Mouse (Mus musculus): ENCODE measurements around the gene Ralgds.

DNA sequence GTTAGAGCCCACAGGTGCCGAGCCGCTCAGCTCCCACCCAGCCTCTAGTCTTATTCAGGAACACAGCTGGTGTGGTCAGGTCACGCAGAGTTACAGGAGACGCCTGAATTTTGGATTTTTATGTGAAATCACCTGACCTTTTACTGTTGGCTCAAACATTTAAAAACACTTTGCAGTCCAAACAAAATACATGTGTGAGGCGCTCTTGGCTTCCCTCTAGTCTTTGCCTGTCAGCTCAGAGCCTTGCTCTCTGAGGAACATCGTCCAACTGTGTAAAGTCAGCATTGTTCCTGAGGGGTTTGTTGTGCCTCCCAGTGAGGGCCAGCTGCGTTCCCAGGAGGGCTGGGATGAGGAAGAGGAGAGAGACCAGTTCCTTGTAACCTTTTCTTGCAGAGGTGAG is 17.4 kb downstream of the Ralgds start:
- TF ChIP-seq POLR2A (IDR thresholded peaks at IDR 0.05; ENCODE audit: borderline replicate concordance, control insufficient read depth, low read depth, low read length) (no peak), CTCF (IDR thresholded peaks at IDR 0.05; ENCODE audit: control insufficient read depth, insufficient read depth, low read length) (no peak)

Measured in bone marrow, adult 2 months (tissue).